Mouse (Mus musculus) ES-E14 (cell line): ENCODE data around the gene B3galt2.

Experiments
- CHD2 ChIP-seq: IDR thresholded peaks from 2 replicates; pipeline ENCODE4 v1.6.1; 2014; ENCODE audit warnings: mild to moderate bottlenecking, low read depth, low read length, inconsistent platforms
- HCFC1 ChIP-seq: IDR thresholded peaks from 2 replicates; pipeline ENCODE4 v1.6.1; 2012; ENCODE audit warnings: low read length, inconsistent platforms, borderline replicate concordance; ENCODE audit not compliant: insufficient read depth
- MAFK ChIP-seq: IDR thresholded peaks from 2 replicates; pipeline ENCODE4 v1.6.1; 2014; ENCODE audit warnings: mild to moderate bottlenecking, low read depth, low read length, inconsistent platforms; ENCODE audit not compliant: insufficient read depth
- ZC3H11A ChIP-seq: IDR thresholded peaks from 2 replicates; pipeline ENCODE4 v1.6.1; 2012; ENCODE audit warnings: low read depth, mild to moderate bottlenecking, inconsistent platforms, low read length, borderline replicate concordance
- ZNF384 ChIP-seq: IDR thresholded peaks from 2 replicates; pipeline ENCODE4 v1.6.1; 2012; ENCODE audit warnings: low read depth, low read length, inconsistent platforms

DNA sequence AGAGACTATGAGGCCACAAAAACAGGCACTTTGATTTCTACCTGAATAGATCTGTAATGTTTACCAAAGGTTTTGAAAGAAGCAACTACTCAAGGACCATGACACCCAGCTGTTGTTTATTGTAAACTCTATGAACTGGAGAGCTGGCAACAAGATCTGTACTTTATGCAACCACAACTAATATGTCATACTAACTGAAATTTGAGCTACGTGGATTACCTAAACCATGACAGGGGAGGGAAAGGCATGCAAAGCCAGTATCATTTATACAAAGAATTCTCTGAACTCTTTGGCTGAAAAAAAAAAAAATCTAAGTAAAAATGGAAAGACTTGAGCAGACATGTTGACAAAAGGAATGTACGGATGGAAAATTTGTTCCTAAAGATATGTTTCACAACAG is 43.6 kb upstream of the B3galt2 start:
- TF ChIP-seq MAFK (no peak), CHD2 (no peak), HCFC1 (no peak), ZNF384 (no peak), ZC3H11A (no peak)
